Mouse (Mus musculus) brain, embryonic 18.5 days (tissue): ENCODE measurements around the gene Brd2.
A peak's percentile ranks its signal among the peaks of the same experiment; 100 is the strongest.

Source experiments
- DNase-seq: peaks from one replicate; pipeline ENCODE4 v3.0.0-alpha.2; 2012; ENCODE audit warnings: low read depth, low spot score

Brd2 gene

GRCm38 (mm10) chr17:34133289-34133688 is 10.9 kb upstream of the Brd2 start:
- DNase-seq: no peak

GRCm38 (mm10) chr17:34131911-34132310 is 9.5 kb upstream of the Brd2 start:
- no peak for DNase-seq

GRCm38 (mm10) chr17:34130073-34130947 is 7.9 kb upstream of the Brd2 start:
- DNase-seq: no peak

- DNase-seq: no peak
Measured at GRCm38 (mm10) chr17:34128944-34129791, 6.7 kb upstream of the Brd2 start.

- DNase-seq: no peak
Measured at GRCm38 (mm10) chr17:34128264-34128937, 6.0 kb upstream of the Brd2 start.

- DNase-seq: no peak
Measured at GRCm38 (mm10) chr17:34127475-34127874, 5.0 kb upstream of the Brd2 start.

GRCm38 (mm10) chr17:34126826-34127420 is 4.5 kb upstream of the Brd2 start:
- DNase-seq: no peak

- no peak for DNase-seq
Measured at GRCm38 (mm10) chr17:34124649-34125048, 2.2 kb upstream of the Brd2 start.

- DNase-seq: no peak
Measured at GRCm38 (mm10) chr17:34123518-34123917, 1.1 kb upstream of the Brd2 start.

- DNase-seq: no peak
Measured at GRCm38 (mm10) chr17:34123111-34123510, 677 bp upstream of the Brd2 start.

- no peak for DNase-seq
Measured at GRCm38 (mm10) chr17:34121879-34122187, 601 bp downstream of the Brd2 start.

- DNase-seq: no peak
Measured at GRCm38 (mm10) chr17:34121172-34121878, 1.1 kb downstream of the Brd2 start.

GRCm38 (mm10) chr17:34120814-34121171 is 1.6 kb downstream of the Brd2 start:
- DNase-seq: no peak

- DNase-seq: no peak
Measured at GRCm38 (mm10) chr17:34120180-34120723, 2.2 kb downstream of the Brd2 start.

- DNase-seq: peak; percentile 98
Measured at GRCm38 (mm10) chr17:34119249-34120179, 2.9 kb downstream of the Brd2 start, which contains the start of gene H2-DMa. Gene H2-DMa, plus strand, starts transcription at chr17:34119541.

GRCm38 (mm10) chr17:34118873-34119248 is 3.6 kb downstream of the Brd2 start:
- no peak for DNase-seq

- DNase-seq: no peak
Measured at GRCm38 (mm10) chr17:34118113-34118872, 4.1 kb downstream of the Brd2 start.

- DNase-seq: no peak
Measured at GRCm38 (mm10) chr17:34117421-34118112, 4.9 kb downstream of the Brd2 start.
